Mouse (Mus musculus): ENCODE measurements at regions not wholly inside any gene's neighbourhood (a gene's known extent, or its start where the extent isn't known, plus 50 kb on each side); places are given as distances from the start of the nearest gene placed in this dataset.

GRCm38 (mm10) chr6:101949681-101950080 lies 572.0 kb upstream of the Pdzrn3 start:
- TF ChIP-seq EP300 (IDR thresholded peaks at IDR 0.05; ENCODE audit: insufficient read depth, low read depth, low read length) (no peak), POLR2A (IDR thresholded peaks at IDR 0.05; ENCODE audit: insufficient read depth, low read depth, low read length) (no peak)
